Mouse (Mus musculus) hindbrain, embryonic 14.5 days (tissue): Measurements from ENCODE around the gene Mst1r. TPM values are rescaled to one million over a fixed set of nuclear protein-coding genes. Genes with fewer than 3 reads are reported as not detected.

Experiments used
- ATAC-seq: fragments of 200-750 bp; cut with Nextera tagmentation; 2 replicates; pipeline ENCODE4 v1.8.0; 2017; ENCODE audit warnings: moderate number of reproducible peaks, mild to moderate bottlenecking, moderate TSS enrichment, moderate library complexity; ENCODE audit not compliant: low FRiP score
- DNase-seq: peaks from one replicate; pipeline ENCODE4 v3.0.0-alpha.2; 2015; ENCODE audit warnings: low spot score
- H3K27ac ChIP-seq: fragments of 300-500 bp; sonication (generic); 2 replicates; pipeline ENCODE4 v1.5.1; 2014; ENCODE audit warnings: mild to moderate bottlenecking, moderate library complexity
- H3K27me3 ChIP-seq: fragments of 300-500 bp; sonication (generic); 2 replicates; pipeline ENCODE4 v1.6.1; 2014; ENCODE audit warnings: mild to moderate bottlenecking, low read length, mixed read lengths; ENCODE audit not compliant: control insufficient read depth, insufficient read depth
- H3K36me3 ChIP-seq: fragments of 300-500 bp; sonication (generic); replicated peaks from 2 replicates; pipeline ENCODE4 v1.6.1; 2014; ENCODE audit not compliant: control insufficient read depth, insufficient read depth
- H3K4me1 ChIP-seq: fragments of 300-500 bp; sonication (generic); replicated peaks from 2 replicates; pipeline ENCODE4 v1.6.1; 2014; ENCODE audit warnings: antibody characterized with exemption, low read length, mixed read lengths; ENCODE audit not compliant: control insufficient read depth, insufficient read depth
- H3K4me2 ChIP-seq: fragments of 300-500 bp; sonication (generic); replicated peaks from 2 replicates; pipeline ENCODE4 v1.6.1; 2014; ENCODE audit warnings: mild to moderate bottlenecking, moderate library complexity
- H3K4me3 ChIP-seq: fragments of 300-500 bp; sonication (generic); replicated peaks from 2 replicates; pipeline ENCODE4 v1.5.1; 2014; ENCODE audit warnings: mild to moderate bottlenecking, low read length
- H3K9ac ChIP-seq: fragments of 300-500 bp; sonication (generic); 2 replicates; pipeline ENCODE4 v1.6.1; 2014
- H3K9me3 ChIP-seq: fragments of 300-500 bp; sonication (generic); 2 replicates; pipeline ENCODE4 v1.6.1; 2016; ENCODE audit warnings: low read length; ENCODE audit not compliant: control insufficient read depth
- WGBS: fragments of 180-500 bp; shearing (Covaris S2); extraction: QIAGEN DNeasy Blood & Tissue Kit; methylation state at CpG from one replicate; pipeline ENCODE4 v1.1.7; 2014; 5-methylcytosine and 5-hydroxymethylcytosine counted together
- polyA plus RNA-seq: library from polyadenylated mRNA; unstranded; fragments of >200 nt; fragmentation: Nextera tagmentation; extraction: Ambion mirVana; gene quantifications from 2 replicates; pipeline ENCODE4 v1.2.1, GENCODE M21; 2014

Gene Mst1r
- polyA plus RNA-seq, 1 experiment from 2014 or later = 0.95 TPM

- DNase-seq (peak; percentile 27), ATAC-seq (peak; percentile 34; the same call in 1 of the 2 replicates)
- Histone ChIP-seq H3K9ac (peak overlapping the region; percentile 63), H3K27me3 (peaks cover 8% of the 10 kb centered on the region), H3K27ac (no peak overlapping the region), H3K9me3 (no peaks in the 10 kb centered on the region), H3K4me2 (peak overlapping the region; percentile 91), H3K36me3 (no peaks in the 10 kb centered on the region), H3K4me3 (peak overlapping the region; percentile 50), H3K4me1 (peaks cover 15% of the 10 kb centered on the region)
- under 1% methylated on average over 40 of the region's 41 CpGs for WGBS
Observed at GRCm38 (mm10) chr9:107935790-107936214, 29.1 kb downstream of the Mst1r start.

- WGBS = 1% methylated on average over 29 of the region's 29 CpGs
- Histone ChIP-seq H3K4me2 (peak overlapping the region; percentile 91), H3K4me3 (peak overlapping the region; percentile 50), H3K9me3 (no peaks in the 10 kb centered on the region), H3K27ac (no peak overlapping the region), H3K27me3 (peaks cover 8% of the 10 kb centered on the region), H3K36me3 (no peaks in the 10 kb centered on the region), H3K4me1 (peaks cover 15% of the 10 kb centered on the region), H3K9ac (peak overlapping the region; percentile 63)
- DNase-seq (no peak), ATAC-seq (peak; percentile 38; the same call in 1 of the 2 replicates)
Observed at GRCm38 (mm10) chr9:107936215-107936822, 29.6 kb downstream of the Mst1r start.

- Histone ChIP-seq H3K9me3 (no peaks in the 10 kb centered on the region), H3K4me3 (peak overlapping the region; percentile 50), H3K27ac (no peak overlapping the region), H3K27me3 (peaks cover 8% of the 10 kb centered on the region), H3K4me1 (peaks cover 15% of the 10 kb centered on the region), H3K9ac (peak overlapping the region; percentile 63), H3K36me3 (no peaks in the 10 kb centered on the region), H3K4me2 (peak overlapping the region; percentile 91)
- DNase-seq (no peak), ATAC-seq (no peak)
- 8% methylated on average over 3 of the region's 3 CpGs for WGBS
Observed at GRCm38 (mm10) chr9:107936831-107937230, 30.2 kb downstream of the Mst1r start.

GRCm38 (mm10) chr9:107947241-107948194 lies 40.8 kb downstream of the Mst1r start:
- H3K9ac ChIP-seq = no peak overlapping the region
- no peaks in the 10 kb centered on the region for H3K9me3 ChIP-seq
- no peak overlapping the region for H3K4me2 ChIP-seq
- H3K27ac ChIP-seq = no peak overlapping the region
- no peaks in the 10 kb centered on the region for H3K27me3 ChIP-seq
- WGBS = 89% methylated on average over 31 of the region's 31 CpGs
- no peak overlapping the region for H3K4me3 ChIP-seq
- H3K36me3 ChIP-seq = no peaks in the 10 kb centered on the region
- DNase-seq (no peak), ATAC-seq (no peak)
- no peaks in the 10 kb centered on the region; the same call in 1 of the 2 replicates for H3K4me1 ChIP-seq

GRCm38 (mm10) chr9:107949184-107949921 lies 42.7 kb downstream of the Mst1r start:
- no peak overlapping the region for H3K4me2 ChIP-seq
- no peak for DNase-seq
- ATAC-seq = no peak
- no peaks in the 10 kb centered on the region for H3K9me3 ChIP-seq
- no peaks in the 10 kb centered on the region for H3K27me3 ChIP-seq
- H3K36me3 ChIP-seq = no peaks in the 10 kb centered on the region
- no peak overlapping the region for H3K9ac ChIP-seq
- H3K4me1 ChIP-seq = no peaks in the 10 kb centered on the region; the same call in 1 of the 2 replicates
- WGBS = 82% methylated on average over 13 of the region's 13 CpGs
- H3K27ac ChIP-seq = no peak overlapping the region
- no peak overlapping the region for H3K4me3 ChIP-seq

GRCm38 (mm10) chr9:107949922-107950235 lies 43.2 kb downstream of the Mst1r start, which contains the start of gene Traip:
Traip (plus strand) TSS chr9:107950136.
- Histone ChIP-seq H3K27ac (peak within 1 kb of the TSS; percentile 87), H3K27me3 (no peaks in the 10 kb centered on the region), H3K4me3 (peak within 1 kb of the TSS; percentile 56), H3K9me3 (no peaks in the 10 kb centered on the region), H3K4me2 (peak within 1 kb of the TSS; percentile 92), H3K4me1 (no peaks in the 10 kb centered on the region; the same call in 1 of the 2 replicates), H3K9ac (peak within 1 kb of the TSS; percentile 67), H3K36me3 (no peaks in the 10 kb centered on the region)
- WGBS = 88% methylated on average over 10 of the region's 10 CpGs
- ATAC-seq (no peak), DNase-seq (no peak)

GRCm38 (mm10) chr9:107950460-107951355 lies 44.0 kb downstream of the Mst1r start:
- Histone ChIP-seq H3K4me2 (peak overlapping the region; percentile 92), H3K9me3 (no peaks in the 10 kb centered on the region), H3K36me3 (no peaks in the 10 kb centered on the region), H3K27ac (peak overlapping the region; percentile 87), H3K27me3 (no peaks in the 10 kb centered on the region), H3K4me1 (no peaks in the 10 kb centered on the region; the same call in 1 of the 2 replicates), H3K4me3 (peak overlapping the region; percentile 56), H3K9ac (peak overlapping the region; percentile 67)
- WGBS = 12% methylated on average over 45 of the region's 45 CpGs
- ATAC-seq (peak; percentile 96), DNase-seq (peak; percentile 93)

GRCm38 (mm10) chr9:107955613-107956289 lies 49.1 kb downstream of the Mst1r start:
- Histone ChIP-seq H3K9me3 (no peaks in the 10 kb centered on the region), H3K36me3 (no peaks in the 10 kb centered on the region; the same call in 1 of the 2 replicates), H3K4me2 (no peak overlapping the region), H3K4me1 (peaks cover 3% of the 10 kb centered on the region), H3K9ac (no peak overlapping the region), H3K4me3 (no peak overlapping the region), H3K27ac (no peak overlapping the region), H3K27me3 (no peaks in the 10 kb centered on the region)
- WGBS = 82% methylated on average over 6 of the region's 6 CpGs
- no peak for DNase-seq
- ATAC-seq = no peak
